Mouse (Mus musculus): ENCODE data around the gene Zfp526.
"Not testable (repeated sequence)": the region's sequence is repeated elsewhere in the genome, so short reads cannot be mapped to it uniquely, and the experiment has no call there.

Gene Zfp526

GRCm38 (mm10) chr7:25238829-25239623 is 17.8 kb downstream of the Zfp526 start:
- DNase-seq (ENCODE audit: extremely low read depth, insufficient read length, low spot score), result peak; percentile 36

- DNase-seq (ENCODE audit: extremely low read depth, insufficient read length, low spot score), result no peak
Observed at GRCm38 (mm10) chr7:25240631-25241030, 19.4 kb downstream of the Zfp526 start.

- DNase-seq (ENCODE audit: extremely low read depth, insufficient read length, low spot score), result peak; percentile 63
Observed at GRCm38 (mm10) chr7:25241062-25241461, 19.8 kb downstream of the Zfp526 start.

GRCm38 (mm10) chr7:25243361-25243760 is 22.1 kb downstream of the Zfp526 start:
- DNase-seq (ENCODE audit: extremely low read depth, insufficient read length, low spot score), result no peak

- no peak for DNase-seq (ENCODE audit: extremely low read depth, insufficient read length, low spot score)
Observed at GRCm38 (mm10) chr7:25244562-25245369, 23.5 kb downstream of the Zfp526 start.

- peak; percentile 54 for DNase-seq (ENCODE audit: extremely low read depth, insufficient read length, low spot score)
Observed at GRCm38 (mm10) chr7:25246079-25246758, 25.0 kb downstream of the Zfp526 start.

- no peak for DNase-seq (ENCODE audit: extremely low read depth, insufficient read length, low spot score)
Observed at GRCm38 (mm10) chr7:25246759-25247137, 25.5 kb downstream of the Zfp526 start.

- no peak for DNase-seq (ENCODE audit: extremely low read depth, insufficient read length, low spot score)
Observed at GRCm38 (mm10) chr7:25247498-25247897, 26.3 kb downstream of the Zfp526 start.

- peak; percentile 47 for DNase-seq (ENCODE audit: extremely low read depth, insufficient read length, low spot score)
Observed at GRCm38 (mm10) chr7:25248018-25248647, 26.9 kb downstream of the Zfp526 start.

- DNase-seq (ENCODE audit: extremely low read depth, insufficient read length, low spot score), result no peak
Observed at GRCm38 (mm10) chr7:25248846-25249313, 27.7 kb downstream of the Zfp526 start.

- peak; percentile 69 for DNase-seq (ENCODE audit: extremely low read depth, insufficient read length, low spot score)
Observed at GRCm38 (mm10) chr7:25249314-25250140, 28.3 kb downstream of the Zfp526 start.

- DNase-seq (ENCODE audit: extremely low read depth, insufficient read length, low spot score), result peak; percentile 89
Observed at GRCm38 (mm10) chr7:25250141-25250972, 29.1 kb downstream of the Zfp526 start, which contains the start of gene Erf. Gene Erf, minus strand, starts transcription at chr7:25250761.

- peak; percentile 59 for DNase-seq (ENCODE audit: extremely low read depth, insufficient read length, low spot score)
Observed at GRCm38 (mm10) chr7:25251071-25251791, 30.0 kb downstream of the Zfp526 start.

- no peak for DNase-seq (ENCODE audit: extremely low read depth, insufficient read length, low spot score)
Observed at GRCm38 (mm10) chr7:25251822-25252221, 30.6 kb downstream of the Zfp526 start.

GRCm38 (mm10) chr7:25261896-25262295 is 40.7 kb downstream of the Zfp526 start:
- no peak for DNase-seq (ENCODE audit: extremely low read depth, insufficient read length, low spot score)

- DNase-seq (ENCODE audit: extremely low read depth, insufficient read length, low spot score), result no peak
Observed at GRCm38 (mm10) chr7:25263968-25264870, 43.0 kb downstream of the Zfp526 start.

GRCm38 (mm10) chr7:25265743-25266142 is 44.5 kb downstream of the Zfp526 start:
- not testable (repeated sequence) for DNase-seq (ENCODE audit: extremely low read depth, insufficient read length, low spot score)
